Mouse (Mus musculus) intestine, embryonic 16.5 days (tissue): ENCODE data around the gene Snx20. TPM values are rescaled to one million over a fixed set of nuclear protein-coding genes. Genes with fewer than 3 reads are reported as not detected.

Experiments
- ATAC-seq: fragments of 200-750 bp; cut with Nextera tagmentation; 2 replicates; pipeline ENCODE4 v1.8.0; 2017; ENCODE audit warnings: moderate TSS enrichment, moderate library complexity
- H3K27ac ChIP-seq: fragments of 300-500 bp; sonication (generic); 2 replicates; pipeline ENCODE4 v1.5.1; 2014; ENCODE audit warnings: mild to moderate bottlenecking, low read length
- H3K27me3 ChIP-seq: fragments of 300-500 bp; sonication (generic); replicated peaks from 2 replicates; pipeline ENCODE4 v1.6.1; 2014; ENCODE audit warnings: low read length, control low read depth, mixed read lengths; ENCODE audit not compliant: control insufficient read depth, insufficient read depth
- H3K36me3 ChIP-seq: fragments of 300-500 bp; sonication (generic); 2 replicates; pipeline ENCODE4 v1.6.1; 2014; ENCODE audit warnings: low read length, control low read depth; ENCODE audit not compliant: control insufficient read depth, insufficient read depth
- H3K4me1 ChIP-seq: fragments of 300-500 bp; sonication (generic); 2 replicates; pipeline ENCODE4 v1.6.1; 2014; ENCODE audit warnings: low read length, control low read depth, mixed read lengths; ENCODE audit not compliant: control insufficient read depth, insufficient read depth
- H3K4me2 ChIP-seq: fragments of 300-500 bp; sonication (generic); 2 replicates; pipeline ENCODE4 v1.6.1; 2014; ENCODE audit warnings: low read depth, low read length, control low read depth
- H3K4me3 ChIP-seq: fragments of 300-500 bp; sonication (generic); 2 replicates; pipeline ENCODE4 v1.5.1; 2014; ENCODE audit warnings: mild to moderate bottlenecking, low read length
- H3K9ac ChIP-seq: fragments of 300-500 bp; sonication (generic); 2 replicates; pipeline ENCODE4 v1.6.1; 2014; ENCODE audit warnings: low read depth, low read length
- H3K9me3 ChIP-seq: fragments of 300-500 bp; sonication (generic); 2 replicates; pipeline ENCODE4 v1.6.1; 2016; ENCODE audit warnings: low read length, control low read depth; ENCODE audit not compliant: control insufficient read depth
- WGBS: fragments of 180-500 bp; shearing (Covaris S2); extraction: QIAGEN DNeasy Blood & Tissue Kit; methylation state at CpG from one replicate; pipeline ENCODE4 v1.1.7; 2014; 5-methylcytosine and 5-hydroxymethylcytosine counted together
- polyA plus RNA-seq: library from polyadenylated mRNA; unstranded; fragments of >200 nt; fragmentation: Nextera tagmentation; extraction: Ambion mirVana; gene quantifications from 2 replicates; pipeline ENCODE4 v1.2.1, GENCODE M21; 2015

Gene Snx20
- polyA plus RNA-seq, 1 experiment from 2014 or later: 2.7 TPM

DNA sequence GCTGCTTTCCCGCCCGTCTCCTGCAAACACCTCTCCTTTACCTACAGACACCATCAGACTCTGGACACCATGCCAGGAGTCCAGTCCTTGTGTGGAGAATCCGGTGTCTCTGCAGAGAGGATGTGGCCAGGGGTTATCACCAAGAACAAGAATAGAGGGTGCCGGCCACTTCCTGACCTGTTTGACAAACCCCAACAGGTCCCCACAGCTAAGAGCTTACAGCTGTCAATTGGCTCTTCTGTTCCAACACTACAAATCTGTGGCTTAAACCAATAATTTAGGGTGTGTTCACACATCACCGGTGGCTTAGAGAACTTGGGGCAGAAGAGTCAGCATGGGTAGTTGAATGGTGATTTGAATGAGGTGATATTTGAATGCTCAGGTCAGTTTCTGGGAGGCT is 17.3 kb downstream of the Snx20 start:
- no peak overlapping the region for H3K4me3 ChIP-seq
- no peak overlapping the region for H3K4me2 ChIP-seq
- ATAC-seq: no peak
- no peaks in the 10 kb centered on the region for H3K36me3 ChIP-seq
- no peaks in the 10 kb centered on the region for H3K27me3 ChIP-seq
- no peak overlapping the region for H3K27ac ChIP-seq
- H3K4me1 ChIP-seq: no peaks in the 10 kb centered on the region
- WGBS: 61% methylated on average over 5 of the region's 5 CpGs
- no peaks in the 10 kb centered on the region for H3K9me3 ChIP-seq
- no peak overlapping the region for H3K9ac ChIP-seq

DNA sequence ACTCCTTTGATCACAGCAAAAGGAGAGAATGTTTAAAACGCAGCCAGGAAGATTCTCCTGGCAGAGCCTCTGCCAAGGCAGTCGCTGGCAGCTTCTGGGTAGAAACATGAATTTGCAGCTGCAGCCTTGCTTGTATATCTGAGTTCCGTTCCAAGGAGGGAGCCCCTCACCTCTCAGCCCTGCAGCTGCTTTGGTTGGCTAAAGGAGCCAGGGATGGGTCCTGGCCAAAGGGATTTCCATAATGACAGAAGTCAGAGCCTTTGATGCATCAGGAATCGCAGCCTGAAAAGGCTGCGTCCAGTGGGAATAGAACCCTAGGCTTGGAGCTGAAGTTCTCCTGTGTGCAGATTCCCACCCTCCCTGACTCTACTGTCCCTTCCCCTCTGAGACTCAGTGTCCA is 20.9 kb downstream of the Snx20 start:
- no peak for ATAC-seq
- WGBS: 65% methylated on average over 5 of the region's 5 CpGs
- Histone ChIP-seq H3K27me3 (no peaks in the 10 kb centered on the region), H3K9ac (no peak overlapping the region), H3K9me3 (no peaks in the 10 kb centered on the region), H3K4me3 (no peak overlapping the region), H3K36me3 (no peaks in the 10 kb centered on the region), H3K27ac (no peak overlapping the region), H3K4me2 (no peak overlapping the region), H3K4me1 (no peaks in the 10 kb centered on the region)

DNA sequence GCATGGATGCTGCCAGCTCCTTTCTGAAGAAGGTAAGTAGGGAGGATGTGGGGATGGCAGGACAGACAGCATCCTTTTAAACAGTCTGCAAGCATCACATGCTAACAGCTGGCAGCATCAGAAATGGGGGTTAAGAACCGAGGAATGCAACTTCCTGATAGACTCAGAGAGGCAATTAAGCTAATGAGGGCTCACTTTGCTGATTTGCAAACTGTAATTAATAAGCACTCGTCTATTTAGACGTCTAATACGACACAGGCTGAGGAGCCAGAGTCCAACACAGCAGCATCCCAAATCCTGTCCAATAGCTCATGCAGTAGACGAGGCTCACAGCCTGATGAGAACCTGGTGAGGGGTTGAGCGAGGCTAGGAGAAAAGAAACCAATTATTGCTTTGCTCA is 25.7 kb downstream of the Snx20 start:
- H3K4me3 ChIP-seq: no peak overlapping the region
- no peak for ATAC-seq
- no peak overlapping the region for H3K9ac ChIP-seq
- H3K27ac ChIP-seq: no peak overlapping the region
- H3K4me2 ChIP-seq: no peak overlapping the region
- 69% methylated on average over 6 of the region's 6 CpGs for WGBS
- no peaks in the 10 kb centered on the region for H3K36me3 ChIP-seq
- H3K4me1 ChIP-seq: no peaks in the 10 kb centered on the region
- H3K27me3 ChIP-seq: no peaks in the 10 kb centered on the region
- no peaks in the 10 kb centered on the region for H3K9me3 ChIP-seq

DNA sequence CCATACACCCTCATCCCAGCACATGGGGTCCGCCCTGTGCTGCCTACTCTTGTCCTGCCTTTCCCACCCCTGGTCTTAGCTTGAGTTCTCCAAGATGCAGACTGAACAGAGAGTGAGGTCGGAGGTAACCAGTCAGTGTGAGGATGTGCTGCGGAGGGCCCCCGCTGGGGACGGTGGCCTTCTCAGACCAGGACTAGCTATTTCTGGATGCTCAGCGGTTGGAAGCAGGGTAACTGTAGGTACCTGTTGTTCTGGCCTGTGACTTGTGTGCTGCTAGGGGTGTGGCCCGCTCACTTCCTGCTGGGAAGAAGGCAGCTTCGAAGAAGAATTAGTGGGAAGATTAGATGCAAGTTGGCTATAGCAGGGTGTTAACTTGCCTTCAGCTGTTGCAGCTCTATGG is 26.9 kb downstream of the Snx20 start:
- Histone ChIP-seq H3K9ac (no peak overlapping the region), H3K27me3 (no peaks in the 10 kb centered on the region), H3K9me3 (no peaks in the 10 kb centered on the region), H3K4me2 (no peak overlapping the region), H3K4me3 (no peak overlapping the region), H3K4me1 (no peaks in the 10 kb centered on the region), H3K27ac (no peak overlapping the region), H3K36me3 (no peaks in the 10 kb centered on the region)
- 76% methylated on average over 8 of the region's 8 CpGs for WGBS
- no peak for ATAC-seq

DNA sequence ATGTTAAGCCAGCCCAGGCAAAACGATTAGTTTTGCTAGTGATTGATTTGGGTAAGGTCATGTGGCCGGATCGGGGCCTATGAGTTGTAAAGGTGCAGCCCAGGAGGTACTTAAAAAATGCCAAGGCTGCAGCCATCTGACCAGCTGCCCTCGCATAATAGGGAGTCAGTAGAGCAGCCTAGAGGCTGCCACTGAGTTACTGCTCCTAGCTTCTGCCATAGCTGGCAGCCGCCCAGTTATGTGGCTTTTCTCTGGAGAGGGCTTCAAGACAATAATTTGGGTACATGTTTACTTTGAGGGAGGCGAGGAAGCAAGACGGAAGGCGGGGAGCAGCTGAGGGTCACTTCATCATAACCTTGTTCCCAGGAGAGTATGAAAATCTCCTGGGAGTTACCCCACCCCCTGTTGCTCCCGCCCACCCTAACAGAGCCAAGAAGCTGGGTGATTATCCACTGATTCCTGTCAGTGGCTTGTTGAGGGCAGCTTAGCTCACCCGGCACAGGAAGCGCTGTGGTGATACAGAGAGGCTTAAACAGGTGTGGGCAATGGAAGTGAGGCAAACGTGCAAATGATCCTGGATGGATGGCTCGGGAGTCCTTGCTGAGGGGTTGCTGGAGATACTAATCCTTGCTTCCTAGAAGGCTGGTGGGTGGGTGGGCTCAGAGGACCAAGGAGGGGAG is 30.4 kb downstream of the Snx20 start:
- H3K9ac ChIP-seq: no peak overlapping the region
- no peaks in the 10 kb centered on the region for H3K27me3 ChIP-seq
- ATAC-seq: no peak
- H3K9me3 ChIP-seq: no peaks in the 10 kb centered on the region
- H3K4me2 ChIP-seq: no peak overlapping the region
- no peak overlapping the region for H3K27ac ChIP-seq
- H3K36me3 ChIP-seq: no peaks in the 10 kb centered on the region
- no peak overlapping the region for H3K4me3 ChIP-seq
- 49% methylated on average over 13 of the region's 13 CpGs for WGBS
- peaks cover 3% of the 10 kb centered on the region; the same call in 1 of the 2 replicates for H3K4me1 ChIP-seq

DNA sequence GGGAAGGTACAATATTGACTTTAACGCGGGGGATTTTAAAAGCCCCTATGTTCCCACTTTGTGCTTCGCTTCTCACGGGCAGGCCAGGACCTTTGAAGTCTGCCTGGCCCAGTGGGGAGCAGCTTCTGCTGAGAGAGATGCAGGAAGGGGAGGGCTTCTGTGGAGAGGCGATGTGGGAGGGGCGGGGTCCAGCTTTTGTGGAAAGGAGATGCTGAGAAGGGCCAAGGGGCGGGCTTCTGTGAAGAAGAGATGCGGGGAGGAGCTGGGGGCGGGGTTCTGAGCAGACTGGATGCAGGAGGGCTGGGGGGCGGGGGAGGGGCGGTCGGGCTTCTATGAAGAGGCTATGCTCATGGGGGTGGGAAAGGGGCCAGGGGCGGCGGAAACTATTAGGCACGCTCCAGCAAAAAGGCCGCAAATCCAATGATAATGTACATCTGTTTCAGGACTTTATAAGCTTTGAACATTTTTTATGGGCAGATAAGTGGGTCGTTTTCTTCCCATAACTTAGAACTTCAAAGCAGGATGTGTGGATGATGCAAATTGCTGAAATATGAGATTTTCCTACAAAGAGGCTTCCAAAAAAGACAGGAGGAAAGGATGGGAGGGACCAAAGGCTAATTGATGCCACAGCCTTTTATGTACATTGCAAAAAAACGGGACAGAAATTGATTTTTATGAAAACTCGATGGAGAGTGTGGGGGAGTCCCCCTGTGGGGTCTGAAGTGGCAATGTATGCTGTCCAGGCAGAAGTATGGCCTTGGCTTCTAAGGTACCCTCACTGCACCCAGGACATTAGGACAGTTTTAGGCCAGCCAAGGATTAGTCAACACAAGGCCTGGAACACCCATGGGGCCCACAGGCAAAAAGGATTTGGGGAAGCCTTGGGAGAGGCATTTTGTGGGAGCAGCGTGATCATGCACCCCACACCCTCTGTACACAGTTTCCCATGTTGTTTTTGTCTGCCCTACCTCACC is 31.6 kb downstream of the Snx20 start:
- no peaks in the 10 kb centered on the region for H3K36me3 ChIP-seq
- peak overlapping the region; percentile 30; the same call in 1 of the 2 replicates for H3K9ac ChIP-seq
- H3K27me3 ChIP-seq: no peaks in the 10 kb centered on the region
- peaks cover 3% of the 10 kb centered on the region; the same call in 1 of the 2 replicates for H3K4me1 ChIP-seq
- ATAC-seq: peak; percentile 91
- peak overlapping the region; percentile 48 for H3K27ac ChIP-seq
- H3K4me3 ChIP-seq: 0 out of 2 replicates have a peak overlapping the region, but pooled peaks have one; percentile 11
- WGBS: 8% methylated on average over 19 of the region's 20 CpGs
- no peaks in the 10 kb centered on the region for H3K9me3 ChIP-seq
- H3K4me2 ChIP-seq: peak overlapping the region; percentile 11; the same call in 1 of the 2 replicates

DNA sequence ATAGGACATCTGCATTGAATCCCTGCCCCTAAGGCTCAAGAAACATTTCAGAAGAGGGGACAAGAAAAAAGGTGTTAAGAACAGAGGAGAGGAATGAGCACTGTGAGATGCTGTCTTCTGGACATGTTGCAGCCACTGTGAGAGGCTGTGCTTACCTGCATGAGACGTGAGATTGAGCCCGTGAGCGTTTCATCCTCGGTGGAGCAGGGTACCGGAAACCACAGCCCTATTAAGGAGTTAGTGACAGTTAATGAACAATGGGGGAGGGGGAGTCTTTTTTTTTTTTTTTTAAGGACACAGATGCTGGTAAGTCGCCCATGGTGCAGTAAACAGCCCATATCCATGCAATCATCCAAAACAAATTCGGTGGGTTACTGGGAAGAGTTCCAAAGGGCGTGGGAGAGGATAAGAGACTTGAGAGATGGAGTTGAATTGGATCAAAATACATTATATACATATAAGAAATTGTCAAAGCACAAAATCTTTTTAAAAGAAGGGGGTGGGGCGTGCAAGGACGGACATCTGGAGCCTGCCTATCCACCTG is 32.4 kb downstream of the Snx20 start:
- WGBS: 14% methylated on average over 10 of the region's 10 CpGs
- no peaks in the 10 kb centered on the region for H3K27me3 ChIP-seq
- peaks cover 3% of the 10 kb centered on the region; the same call in 1 of the 2 replicates for H3K4me1 ChIP-seq
- H3K27ac ChIP-seq: no peak overlapping the region
- 0 out of 2 replicates have a peak overlapping the region, but pooled peaks have one; percentile 11 for H3K4me3 ChIP-seq
- ATAC-seq: no peak
- no peaks in the 10 kb centered on the region for H3K9me3 ChIP-seq
- H3K4me2 ChIP-seq: peak overlapping the region; percentile 11; the same call in 1 of the 2 replicates
- 0 out of 2 replicates have a peak overlapping the region, but pooled peaks have one; percentile 30 for H3K9ac ChIP-seq
- H3K36me3 ChIP-seq: no peaks in the 10 kb centered on the region

DNA sequence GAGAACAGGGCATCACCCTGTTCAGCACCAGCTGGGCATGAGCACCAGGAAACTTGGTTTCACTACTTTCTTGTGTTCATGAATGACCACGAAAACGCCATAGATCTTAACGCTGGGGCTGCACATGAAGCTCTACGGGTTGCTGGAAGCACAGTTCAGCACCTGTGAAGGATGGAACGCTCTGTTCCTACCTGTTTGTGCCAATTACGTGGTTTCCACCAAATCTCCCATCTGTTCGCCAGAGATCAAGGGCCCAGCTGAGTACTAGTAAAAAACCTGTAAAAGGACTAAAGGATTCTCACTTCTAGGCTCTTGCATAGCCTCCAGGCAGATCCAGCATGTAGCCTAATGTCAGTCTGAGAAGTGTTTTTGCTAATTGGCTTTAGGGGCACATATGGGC is 36.4 kb downstream of the Snx20 start:
- Histone ChIP-seq H3K9ac (no peak overlapping the region), H3K4me2 (no peak overlapping the region), H3K9me3 (no peaks in the 10 kb centered on the region), H3K4me1 (peaks cover 3% of the 10 kb centered on the region; the same call in 1 of the 2 replicates), H3K36me3 (no peaks in the 10 kb centered on the region), H3K27me3 (no peaks in the 10 kb centered on the region), H3K27ac (no peak overlapping the region), H3K4me3 (no peak overlapping the region)
- 79% methylated on average over 7 of the region's 7 CpGs for WGBS
- no peak for ATAC-seq

DNA sequence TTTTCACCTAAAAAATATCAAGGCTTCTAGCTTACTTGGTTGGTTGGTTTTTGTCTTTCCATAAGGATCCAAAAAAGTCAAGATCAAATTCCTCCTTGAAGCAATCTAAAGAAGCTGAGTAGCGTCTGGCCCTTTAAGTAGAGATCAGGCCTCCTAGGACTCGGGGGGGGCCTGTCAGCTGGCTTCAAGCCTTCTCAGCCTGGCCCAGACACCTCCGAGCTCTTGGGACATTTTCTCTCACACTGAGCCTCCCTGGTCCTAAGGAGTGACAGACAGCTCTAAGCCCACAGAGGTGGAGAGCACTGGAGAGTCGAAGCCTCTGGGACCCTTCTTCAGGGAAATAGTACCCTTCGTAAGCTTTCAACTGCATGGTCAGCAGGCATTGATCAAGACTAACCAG is 37.4 kb downstream of the Snx20 start:
- no peak for ATAC-seq
- H3K4me2 ChIP-seq: no peak overlapping the region
- WGBS: 70% methylated on average over 5 of the region's 5 CpGs

More for the DNA sequence above, 37.4 kb downstream of the Snx20 start:
- no peak overlapping the region for H3K4me3 ChIP-seq
- H3K27me3 ChIP-seq: no peaks in the 10 kb centered on the region
- no peaks in the 10 kb centered on the region for H3K9me3 ChIP-seq
- peaks cover 3% of the 10 kb centered on the region; the same call in 1 of the 2 replicates for H3K4me1 ChIP-seq
- H3K36me3 ChIP-seq: no peaks in the 10 kb centered on the region
- no peak overlapping the region for H3K27ac ChIP-seq
- no peak overlapping the region for H3K9ac ChIP-seq
